Mouse (Mus musculus) liver, embryonic 16.5 days (tissue): ENCODE measurements at regions not wholly inside any gene's neighbourhood (a gene's known extent, or its start where the extent isn't known, plus 50 kb on each side); places are given as distances from the start of the nearest gene placed in this dataset.

Source experiments
- ATAC-seq: fragments of 200-750 bp; cut with Nextera tagmentation; 2 replicates; pipeline ENCODE4 v1.8.0; 2017; ENCODE audit warnings: low read depth, mild to moderate bottlenecking, moderate number of reproducible peaks, moderate library complexity
- H3K27ac ChIP-seq: fragments of 300-500 bp; sonication (generic); 2 replicates; pipeline ENCODE4 v1.5.1; 2014; ENCODE audit warnings: mild to moderate bottlenecking, low read length
- H3K27me3 ChIP-seq: fragments of 300-500 bp; sonication (generic); 2 replicates; pipeline ENCODE4 v1.6.1; 2014; ENCODE audit warnings: low read depth, low read length, mixed read lengths; ENCODE audit not compliant: control insufficient read depth, insufficient read depth
- H3K36me3 ChIP-seq: fragments of 300-500 bp; sonication (generic); 2 replicates; pipeline ENCODE4 v1.6.1; 2014; ENCODE audit warnings: mild to moderate bottlenecking; ENCODE audit not compliant: control insufficient read depth, insufficient read depth
- H3K4me1 ChIP-seq: fragments of 300-500 bp; sonication (generic); 2 replicates; pipeline ENCODE4 v1.6.1; 2014; ENCODE audit warnings: low read depth, low read length, mixed read lengths; ENCODE audit not compliant: control insufficient read depth
- H3K4me2 ChIP-seq: fragments of 300-500 bp; sonication (generic); 2 replicates; pipeline ENCODE4 v1.6.1; 2014; ENCODE audit warnings: low read depth, low read length, mixed read lengths
- H3K4me3 ChIP-seq: fragments of 300-500 bp; sonication (generic); 2 replicates; pipeline ENCODE4 v1.5.1; 2014; ENCODE audit warnings: low read depth, mild to moderate bottlenecking, low read length
- H3K9ac ChIP-seq: fragments of 300-500 bp; sonication (generic); 2 replicates; pipeline ENCODE4 v1.6.1; 2014; ENCODE audit warnings: low read depth, low read length
- H3K9me3 ChIP-seq: fragments of 300-500 bp; sonication (generic); replicated peaks from 2 replicates; pipeline ENCODE4 v1.6.1; 2016; ENCODE audit warnings: low read length; ENCODE audit not compliant: control insufficient read depth
- WGBS: fragments of 180-500 bp; shearing (Covaris S2); extraction: QIAGEN DNeasy Blood & Tissue Kit; methylation state at CpG from one replicate; pipeline ENCODE4 v1.1.7; 2014; ENCODE audit not compliant: insufficient replicate concordance; 5-methylcytosine and 5-hydroxymethylcytosine counted together

DNA sequence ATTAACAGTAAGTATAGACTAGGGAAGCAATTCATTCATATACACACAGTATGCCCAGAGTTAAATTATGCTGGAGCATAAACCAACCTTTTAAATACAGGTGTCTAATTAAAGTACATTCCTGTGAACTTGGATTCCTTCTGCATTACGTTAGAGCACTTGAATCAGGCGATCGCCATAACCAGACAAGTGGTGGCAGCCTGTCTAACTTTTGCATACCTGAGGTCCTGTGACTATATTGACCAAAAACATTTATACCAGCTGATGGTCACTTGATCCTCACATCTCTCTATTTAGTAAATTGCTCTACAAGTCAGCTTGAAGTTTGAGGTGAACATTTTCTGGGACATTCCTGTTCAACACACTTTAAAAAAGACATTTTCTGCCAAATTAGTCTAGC is 330.5 kb downstream of the Tex13c3 start:
- H3K9ac ChIP-seq, result no peak overlapping the region
- WGBS, result 84% methylated on average over 3 of the region's 3 CpGs
- no peak overlapping the region for H3K4me2 ChIP-seq
- no peak overlapping the region for H3K27ac ChIP-seq
- ATAC-seq, result no peak
- no peak overlapping the region for H3K4me3 ChIP-seq
- no peaks in the 10 kb centered on the region for H3K36me3 ChIP-seq
- H3K4me1 ChIP-seq, result no peaks in the 10 kb centered on the region
- no peaks in the 10 kb centered on the region for H3K27me3 ChIP-seq
- no peaks in the 10 kb centered on the region for H3K9me3 ChIP-seq

- Histone ChIP-seq H3K9ac (no peak overlapping the region), H3K9me3 (no peaks in the 10 kb centered on the region), H3K4me2 (no peak overlapping the region), H3K27ac (no peak overlapping the region), H3K36me3 (no peaks in the 10 kb centered on the region), H3K4me3 (no peak overlapping the region), H3K4me1 (no peaks in the 10 kb centered on the region), H3K27me3 (no peaks in the 10 kb centered on the region)
- no peak for ATAC-seq
- 59% methylated on average over 1 of the region's 1 CpGs for WGBS
Measured at GRCm38 (mm10) chrX:19148672-19149071, 332.4 kb downstream of the Tex13c3 start.

DNA sequence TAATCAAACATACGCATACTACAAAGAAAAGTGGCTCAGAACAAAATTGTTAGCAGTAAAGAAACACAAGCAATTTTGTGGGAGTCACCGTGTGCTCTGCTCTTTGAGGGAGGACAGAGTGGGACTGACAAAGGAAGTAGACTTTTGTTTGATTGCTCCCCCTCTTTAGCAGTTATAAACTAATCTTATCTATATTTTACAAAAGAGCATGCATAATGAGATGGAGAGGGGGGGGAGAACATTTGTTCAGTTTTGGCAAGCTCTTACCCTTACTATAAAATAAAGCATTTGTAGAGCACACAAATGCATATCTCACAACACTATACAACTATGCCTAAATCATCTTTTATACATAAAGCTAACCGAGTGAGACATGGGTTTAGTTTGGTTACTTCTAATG is 332.9 kb downstream of the Tex13c3 start:
- Histone ChIP-seq H3K4me2 (no peak overlapping the region), H3K27me3 (no peaks in the 10 kb centered on the region), H3K4me3 (no peak overlapping the region), H3K27ac (no peak overlapping the region), H3K9me3 (no peaks in the 10 kb centered on the region), H3K9ac (no peak overlapping the region), H3K4me1 (no peaks in the 10 kb centered on the region), H3K36me3 (no peaks in the 10 kb centered on the region)
- ATAC-seq, result no peak
- 60% methylated on average over 3 of the region's 3 CpGs for WGBS

DNA sequence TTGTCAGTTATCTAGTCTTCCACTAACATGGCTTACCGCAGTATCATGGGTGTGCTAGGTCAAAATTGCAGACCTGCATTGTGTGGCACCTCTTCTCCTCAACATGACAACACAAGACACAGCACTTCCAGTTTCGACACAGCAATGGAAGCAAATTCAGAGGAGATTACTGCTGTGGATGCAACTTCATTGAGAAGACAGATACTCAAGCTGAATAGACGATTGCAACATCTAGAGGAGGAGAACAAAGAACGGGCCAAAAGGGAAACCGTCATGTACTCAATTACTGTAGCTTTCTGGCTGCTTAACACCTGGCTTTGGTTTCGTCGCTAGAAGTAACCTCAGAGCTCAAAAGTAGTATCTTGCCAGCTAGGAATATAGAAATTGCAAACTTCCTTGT is 368.4 kb downstream of the Tex13c3 start:
- H3K27me3 ChIP-seq, result no peaks in the 10 kb centered on the region
- H3K9me3 ChIP-seq, result no peaks in the 10 kb centered on the region
- H3K4me2 ChIP-seq, result no peak overlapping the region
- no peak for ATAC-seq
- no peaks in the 10 kb centered on the region for H3K4me1 ChIP-seq
- no peak overlapping the region for H3K27ac ChIP-seq
- no peaks in the 10 kb centered on the region for H3K36me3 ChIP-seq
- 63% methylated on average over 7 of the region's 7 CpGs for WGBS
- no peak overlapping the region for H3K9ac ChIP-seq
- H3K4me3 ChIP-seq, result no peak overlapping the region

DNA sequence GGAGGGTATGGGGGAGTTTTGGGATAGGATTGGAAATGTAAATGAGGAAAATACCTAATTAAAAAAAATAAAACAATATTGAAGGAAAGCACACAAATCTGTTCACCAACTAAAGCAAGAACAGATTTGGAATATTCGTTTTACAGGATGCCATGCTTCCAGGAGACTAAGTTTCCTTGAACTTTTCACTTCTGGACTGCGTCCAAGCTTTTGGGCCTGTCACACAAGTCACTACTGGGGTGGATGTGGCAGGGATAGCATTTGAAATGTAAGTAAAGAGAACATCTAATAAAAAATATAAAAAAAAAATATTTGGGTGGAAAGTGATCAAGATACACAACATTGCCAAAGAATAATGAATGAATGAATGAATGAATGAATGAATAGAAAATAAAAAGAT is 378.2 kb downstream of the Tex13c3 start:
- no peak for ATAC-seq
- Histone ChIP-seq H3K4me3 (no peak overlapping the region), H3K9me3 (no peaks in the 10 kb centered on the region), H3K9ac (no peak overlapping the region), H3K36me3 (no peaks in the 10 kb centered on the region), H3K4me1 (no peaks in the 10 kb centered on the region), H3K27ac (no peak overlapping the region), H3K27me3 (no peaks in the 10 kb centered on the region), H3K4me2 (no peak overlapping the region)
- WGBS, result 36% methylated on average over 2 of the region's 2 CpGs

DNA sequence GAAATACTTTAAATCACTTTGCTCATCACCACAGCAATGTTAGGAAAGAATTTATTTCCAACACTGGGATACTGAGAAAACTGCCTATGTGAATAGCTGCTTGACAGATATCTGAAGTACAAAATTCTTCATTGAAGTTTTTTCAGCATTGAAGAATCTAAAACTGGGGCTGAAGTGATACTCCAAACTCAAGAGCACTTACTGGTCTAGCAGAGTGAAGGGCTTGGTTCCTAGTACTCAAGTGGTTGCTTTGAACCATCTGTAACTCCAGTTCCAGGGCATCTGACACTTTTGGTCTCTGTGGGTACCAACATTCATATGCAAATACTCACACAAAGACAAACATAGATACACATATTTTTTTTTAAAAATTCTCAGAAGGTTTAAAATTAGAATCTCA is 385.2 kb downstream of the Tex13c3 start:
- H3K4me2 ChIP-seq, result no peak overlapping the region
- no peaks in the 10 kb centered on the region for H3K4me1 ChIP-seq
- H3K4me3 ChIP-seq, result no peak overlapping the region
- no peaks in the 10 kb centered on the region for H3K27me3 ChIP-seq
- no peak overlapping the region for H3K9ac ChIP-seq
- H3K9me3 ChIP-seq, result no peaks in the 10 kb centered on the region
- H3K36me3 ChIP-seq, result no peaks in the 10 kb centered on the region
- no peak overlapping the region for H3K27ac ChIP-seq
- no peak for ATAC-seq

- no peak for ATAC-seq
- Histone ChIP-seq H3K27ac (no peak overlapping the region), H3K9me3 (no peaks in the 10 kb centered on the region), H3K36me3 (no peaks in the 10 kb centered on the region), H3K9ac (no peak overlapping the region), H3K4me1 (no peaks in the 10 kb centered on the region), H3K27me3 (no peaks in the 10 kb centered on the region), H3K4me3 (no peak overlapping the region), H3K4me2 (no peak overlapping the region)
- WGBS, result 79% methylated on average over 1 of the region's 1 CpGs
Measured at GRCm38 (mm10) chrX:19084435-19084834, 396.7 kb downstream of the Tex13c3 start.

- Histone ChIP-seq H3K36me3 (no peaks in the 10 kb centered on the region), H3K4me2 (no peak overlapping the region), H3K4me1 (no peaks in the 10 kb centered on the region), H3K27me3 (no peaks in the 10 kb centered on the region), H3K27ac (no peak overlapping the region), H3K9ac (no peak overlapping the region), H3K9me3 (no peaks in the 10 kb centered on the region), H3K4me3 (no peak overlapping the region)
- 61% methylated on average over 2 of the region's 2 CpGs for WGBS
- no peak for ATAC-seq
Measured at GRCm38 (mm10) chrX:19080021-19080420, 401.1 kb downstream of the Tex13c3 start.
